Mouse (Mus musculus): ENCODE measurements around the gene Lman1l.

Lman1l gene

DNA sequence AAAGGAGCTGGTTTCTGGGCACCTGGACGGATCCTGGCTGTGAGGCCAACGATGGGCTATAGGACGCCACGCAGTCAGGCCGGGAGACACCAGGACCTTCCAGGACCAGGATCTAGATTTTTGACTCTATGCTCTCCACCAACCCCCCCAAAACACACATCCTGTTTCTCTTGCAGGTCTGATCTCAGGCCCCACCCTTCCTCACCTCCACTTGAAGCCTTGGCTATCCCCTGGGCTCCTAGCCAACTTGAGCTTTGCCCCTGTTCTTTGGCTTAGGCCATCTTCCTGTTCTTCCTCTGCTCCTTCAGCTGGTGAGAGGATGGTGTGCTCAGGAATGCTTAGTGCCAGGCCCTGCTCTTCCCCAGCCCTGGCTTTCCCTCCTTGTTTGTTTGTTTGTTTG lies at the start of gene Lman1l:
TSS of gene Lman1l (minus strand) at position 101 of the 400 bp plus-strand sequence.
- DNase-seq, result no peak

DNA sequence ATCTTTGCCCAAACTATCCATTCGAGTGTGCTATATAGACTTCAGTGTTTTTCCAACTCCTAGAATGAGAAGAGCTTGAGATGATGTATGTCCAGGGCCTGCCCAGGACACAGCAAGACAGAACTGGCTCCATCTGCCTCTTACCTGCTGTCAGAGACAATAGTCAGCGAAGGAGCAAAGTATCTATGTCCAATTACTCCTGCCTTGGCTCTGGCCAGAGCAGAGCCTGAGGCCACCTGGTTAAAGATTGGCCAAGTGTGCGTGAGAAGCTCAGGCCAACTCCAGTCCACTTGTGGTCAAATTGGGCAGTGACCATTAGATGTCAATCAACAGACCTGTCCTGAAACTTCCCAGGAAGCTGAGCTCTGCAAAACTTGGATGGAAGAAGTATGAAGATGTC lies 49.0 kb upstream of the Lman1l start:
- no peak for DNase-seq

DNA sequence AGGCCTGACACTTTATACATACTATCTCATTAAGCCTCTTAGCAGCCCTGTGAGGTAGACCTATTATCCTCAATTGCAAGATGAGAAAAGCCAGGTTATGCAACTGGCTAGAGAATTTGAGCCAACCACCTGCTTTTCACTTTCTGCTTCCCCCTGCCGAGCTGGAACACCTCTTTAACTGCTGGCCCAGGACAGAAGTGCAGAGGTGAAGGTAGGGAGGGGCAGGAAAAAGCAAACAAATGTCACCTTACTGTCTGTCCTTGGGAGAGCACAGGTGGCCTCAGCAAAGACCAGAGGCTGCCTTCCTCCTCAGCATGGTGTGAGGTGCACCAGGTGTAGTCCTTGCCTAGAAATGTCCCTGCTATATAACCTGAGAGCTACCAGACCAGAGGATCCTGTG lies 47.7 kb upstream of the Lman1l start:
- no peak for DNase-seq

DNA sequence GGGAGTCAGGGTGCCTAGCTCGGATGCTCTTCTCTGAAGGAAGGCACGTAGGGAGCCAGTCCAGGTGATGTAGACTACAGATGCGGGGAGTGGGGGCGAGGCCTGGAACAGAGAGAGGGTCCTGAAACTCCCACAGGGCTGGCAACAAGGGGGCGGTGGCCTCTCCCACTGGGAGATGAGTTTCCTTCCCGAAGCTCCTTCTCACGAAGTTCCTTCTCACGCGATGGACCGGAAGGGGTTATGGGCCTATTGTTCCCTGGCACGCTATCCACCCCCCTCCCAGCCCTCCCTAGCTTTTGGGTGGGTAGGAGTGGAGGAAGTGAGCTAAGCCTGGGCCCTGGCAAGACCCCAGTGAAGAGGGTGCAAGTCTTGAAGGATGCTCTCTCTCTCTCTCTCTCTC lies 47.2 kb upstream of the Lman1l start:
- no peak for DNase-seq

DNA sequence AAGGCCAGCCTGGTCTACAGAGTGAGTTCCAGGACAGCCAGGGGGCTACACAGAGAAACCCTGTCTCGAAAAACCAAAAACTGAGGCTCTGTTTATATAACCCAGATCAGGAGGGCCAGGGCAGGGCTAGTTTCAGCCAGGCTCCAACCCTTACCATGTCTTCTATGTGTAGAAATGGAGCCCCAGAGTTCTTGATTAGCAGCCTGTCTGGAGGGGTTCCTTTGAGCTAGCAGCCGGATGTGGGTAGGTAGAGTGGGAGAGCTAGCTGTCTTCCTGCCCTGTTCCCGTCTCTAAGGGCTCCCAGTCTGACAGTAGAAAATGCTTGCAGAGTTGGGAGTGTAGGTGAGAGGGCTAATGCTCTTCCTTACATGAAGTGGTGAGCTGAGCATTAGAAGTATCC lies 46.6 kb upstream of the Lman1l start:
- no peak for DNase-seq

DNA sequence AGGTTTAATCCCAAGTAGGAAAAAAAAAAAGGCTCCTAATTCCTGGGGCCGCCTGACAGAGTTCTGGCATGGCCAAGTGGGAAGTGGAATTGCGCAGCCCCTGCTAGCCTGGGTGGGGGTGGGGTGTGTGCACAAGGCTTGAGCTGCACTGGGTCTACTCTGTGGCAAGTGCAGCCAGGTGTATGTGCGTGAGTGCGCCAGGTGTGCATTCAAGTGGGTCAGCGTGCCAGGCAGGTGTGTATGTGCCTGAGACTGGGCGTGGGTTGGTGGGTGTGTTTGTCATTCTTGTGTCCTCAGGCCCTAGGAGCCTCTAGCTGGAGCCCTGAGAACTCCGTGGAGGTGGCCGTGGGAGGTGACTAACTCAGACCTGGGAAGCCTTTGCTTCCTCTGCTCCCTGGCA lies 46.0 kb upstream of the Lman1l start:
- DNase-seq, result no peak

DNA sequence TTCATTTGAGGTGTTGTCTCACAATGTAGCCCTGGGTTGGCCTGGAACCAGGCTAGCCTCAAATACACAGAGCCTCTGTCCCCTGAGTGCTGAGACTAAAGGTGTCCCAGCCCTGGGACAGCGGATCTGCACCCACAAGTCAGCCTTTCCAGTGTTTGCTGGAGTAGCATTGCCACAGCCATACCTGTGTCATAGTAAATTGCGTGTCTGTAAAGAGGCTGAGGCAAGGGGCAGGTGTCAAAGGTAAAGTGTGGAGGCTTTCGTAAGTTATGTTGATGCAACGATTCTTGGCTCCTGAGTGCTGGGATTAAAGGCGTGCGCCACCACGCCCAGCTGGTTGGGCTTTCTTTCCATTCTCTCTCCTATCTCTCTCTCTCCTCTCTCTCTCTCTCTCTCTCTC lies 44.0 kb upstream of the Lman1l start:
- no peak for DNase-seq

DNA sequence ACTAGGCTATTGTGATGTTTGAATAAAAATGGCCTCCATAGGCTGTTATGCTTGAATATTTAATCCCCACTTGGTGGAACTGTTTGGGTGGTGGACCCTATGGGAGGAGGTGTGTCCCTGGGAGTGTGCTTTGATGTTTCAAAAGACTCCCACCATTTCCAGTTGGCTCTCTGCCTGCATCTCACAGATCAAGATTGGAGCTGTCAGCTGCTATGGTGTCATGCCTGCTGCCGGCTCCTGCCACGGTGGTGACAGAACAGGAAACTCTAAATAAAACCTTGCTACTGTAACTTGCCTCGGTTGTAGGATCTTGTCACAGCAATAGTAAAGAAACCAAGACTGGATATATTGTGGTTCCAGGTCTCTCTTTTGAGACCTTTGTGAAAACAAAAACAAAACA lies 41.0 kb upstream of the Lman1l start:
- no peak for DNase-seq

DNA sequence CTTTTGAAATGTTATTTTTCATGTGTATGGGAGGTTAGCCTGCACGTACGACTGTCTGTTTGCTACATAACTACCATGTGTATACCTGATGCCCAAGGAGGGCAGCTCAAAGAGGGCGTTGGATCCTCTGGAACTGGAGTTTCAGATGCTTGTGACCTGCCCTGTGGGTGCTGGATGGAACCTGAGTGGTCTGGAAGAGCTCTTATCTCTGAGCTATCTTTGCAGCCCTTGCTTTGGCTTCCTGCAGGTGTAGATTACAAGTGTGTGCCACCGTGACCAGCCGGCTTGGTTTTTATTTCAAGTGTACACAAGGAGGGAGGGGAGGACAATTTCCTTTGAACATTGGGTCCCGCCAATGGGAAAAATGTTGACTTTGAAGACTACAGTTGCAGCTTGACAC lies 39.9 kb upstream of the Lman1l start:
- no peak for DNase-seq

DNA sequence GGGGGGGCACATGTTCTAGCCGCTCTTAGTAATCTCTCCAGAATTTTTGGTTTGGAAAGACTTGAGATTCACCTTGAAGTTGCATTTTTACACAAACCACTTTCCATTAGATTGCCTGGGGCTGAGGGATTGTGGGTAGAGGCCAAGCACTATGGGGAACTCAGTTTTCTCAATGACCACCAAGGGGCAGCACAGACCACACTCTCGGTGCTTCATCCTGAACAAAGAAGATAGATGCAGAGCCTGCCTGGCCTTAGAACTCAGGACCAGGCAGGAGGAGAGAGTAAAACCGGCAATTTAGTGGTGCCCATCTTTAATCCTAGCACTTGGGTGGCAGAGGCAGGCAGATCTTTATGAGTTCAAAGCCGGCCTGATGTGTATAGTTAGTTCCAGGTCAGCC lies 39.2 kb upstream of the Lman1l start:
- peak; percentile 70 for DNase-seq

DNA sequence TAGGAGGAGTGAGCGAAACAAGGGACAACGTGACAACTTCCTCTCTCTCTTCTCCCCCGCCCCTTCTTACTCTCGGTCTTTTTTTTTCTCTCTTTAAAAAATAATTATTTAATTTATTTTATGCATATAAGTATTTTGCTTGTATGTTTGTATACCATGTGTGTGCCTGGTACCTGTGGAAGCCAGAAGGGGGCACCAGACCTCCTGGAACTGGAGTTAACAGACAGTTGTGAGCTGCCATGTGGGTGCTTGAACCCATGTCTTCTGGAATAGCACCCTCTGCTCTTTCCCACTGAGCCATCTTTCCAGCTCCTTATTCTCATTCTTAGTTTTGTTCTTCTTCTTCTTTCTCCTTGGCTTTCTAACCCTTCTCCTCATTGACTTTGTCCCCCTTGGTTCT lies 38.4 kb upstream of the Lman1l start:
- DNase-seq, result no peak

DNA sequence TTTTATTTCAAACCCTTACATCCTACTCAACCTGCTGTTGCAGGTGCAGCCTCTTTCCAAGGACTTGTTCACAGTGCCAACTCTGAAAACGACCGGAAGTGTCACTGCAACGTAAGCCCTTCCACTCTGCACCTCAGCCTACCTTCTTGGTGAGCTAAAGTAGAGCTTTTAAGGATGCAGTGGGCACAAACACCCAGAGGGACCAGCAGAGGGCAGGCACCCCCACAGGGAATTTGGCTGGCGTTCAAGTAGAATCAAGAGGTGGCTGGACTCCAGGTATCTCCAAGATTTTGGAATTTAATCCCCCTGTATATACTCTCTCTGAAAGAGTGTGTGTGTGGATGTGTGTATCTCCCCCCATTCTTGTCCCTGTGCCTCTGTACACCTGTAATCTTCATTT lies 37.3 kb upstream of the Lman1l start:
- DNase-seq, result no peak

DNA sequence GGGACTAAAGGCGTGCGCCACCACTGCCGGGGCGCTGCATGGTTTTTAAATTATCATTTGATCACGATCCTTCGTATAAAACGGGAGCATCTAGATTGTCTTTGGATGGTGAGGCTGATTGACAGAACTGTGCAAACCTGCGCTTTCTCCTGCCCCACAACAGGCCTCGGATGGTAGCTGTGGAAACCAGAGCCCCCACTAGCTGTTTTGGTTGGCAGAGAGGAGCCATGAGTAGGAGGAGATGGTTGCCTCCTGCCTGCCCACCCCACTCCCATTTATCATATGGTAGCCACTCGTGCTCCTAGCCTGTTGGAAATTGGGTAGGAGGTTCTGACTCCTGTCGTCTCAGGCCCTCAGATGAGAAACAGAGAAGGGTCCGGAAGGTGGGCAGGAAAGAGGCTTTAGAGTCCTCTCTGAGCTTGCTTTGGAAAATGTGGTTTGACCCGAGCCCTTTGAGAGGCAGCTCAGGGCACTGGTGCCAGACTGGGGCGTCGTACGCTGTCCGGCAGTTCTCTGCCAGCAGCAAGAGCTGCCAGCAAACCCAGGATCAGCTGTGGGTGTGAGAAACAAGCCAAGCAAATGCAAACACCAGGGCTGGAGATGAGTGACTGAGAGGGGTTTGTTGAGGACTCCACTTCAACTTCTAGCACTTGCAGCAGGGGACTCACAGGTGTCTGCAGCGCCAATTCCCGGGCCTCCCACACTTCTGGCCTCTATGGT lies 36.2 kb upstream of the Lman1l start:
- no peak for DNase-seq

DNA sequence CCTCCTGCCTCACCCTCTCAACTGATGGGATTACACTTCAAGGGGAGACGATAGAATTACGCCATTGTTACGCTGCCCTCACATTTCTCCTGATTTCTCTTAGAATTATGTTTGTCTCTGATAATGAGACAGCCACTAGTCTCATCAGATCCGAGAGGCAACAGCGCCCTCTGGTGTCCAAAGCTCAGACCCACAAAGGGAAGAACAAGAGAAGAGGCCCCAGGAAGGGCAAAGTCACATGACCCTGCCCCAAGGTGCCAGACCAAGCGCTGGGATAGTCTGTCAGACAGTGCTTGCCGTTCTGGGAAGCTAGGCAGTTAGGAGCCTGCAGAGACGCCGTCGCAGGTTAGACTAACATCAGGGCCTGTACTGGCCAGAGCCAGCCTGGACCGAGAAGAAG lies 35.2 kb upstream of the Lman1l start:
- peak; percentile 89 for DNase-seq

DNA sequence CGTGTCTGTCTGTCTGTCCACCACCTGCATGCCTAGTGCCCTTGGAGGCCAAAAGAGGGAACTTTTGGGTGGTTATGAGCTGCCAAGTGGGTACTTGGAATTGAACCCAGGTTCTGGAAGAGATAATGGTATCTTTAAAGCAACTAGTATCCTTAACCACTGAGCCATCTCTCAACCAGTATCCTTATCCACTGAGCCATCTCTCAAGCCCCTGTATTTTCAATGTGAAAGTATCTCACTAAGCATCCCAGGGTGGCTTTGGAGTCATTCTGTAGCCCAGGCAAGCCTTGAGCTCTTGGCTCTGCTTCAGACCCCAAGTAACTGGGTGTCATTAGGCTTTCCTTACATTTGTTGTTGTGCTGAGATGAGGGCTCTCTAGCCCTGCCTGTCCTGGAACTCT lies 34.4 kb upstream of the Lman1l start:
- no peak for DNase-seq

DNA sequence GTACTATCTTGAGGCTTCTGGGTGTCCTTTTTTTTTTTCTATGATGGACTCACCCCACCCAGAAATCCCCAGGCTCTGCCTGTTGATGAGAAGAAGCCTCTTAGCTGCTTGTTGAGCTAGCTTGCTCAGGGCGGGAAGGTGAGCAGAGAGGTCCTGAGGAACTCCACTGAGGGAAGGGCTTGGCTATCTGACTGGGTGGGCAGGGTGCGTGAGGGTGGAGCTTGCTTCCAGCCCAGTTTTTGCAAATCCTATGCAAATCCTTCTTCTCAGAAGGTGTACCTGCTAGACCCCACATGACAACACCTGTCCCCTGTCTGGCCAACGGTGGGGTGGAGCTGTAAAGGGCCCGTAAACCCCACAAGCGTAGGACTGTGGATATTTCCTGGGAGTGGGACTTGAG lies 32.7 kb upstream of the Lman1l start, which contains the start of gene Csk:
TSS of gene Csk (minus strand) at position 349 of the 400 bp plus-strand sequence.
- no peak for DNase-seq

DNA sequence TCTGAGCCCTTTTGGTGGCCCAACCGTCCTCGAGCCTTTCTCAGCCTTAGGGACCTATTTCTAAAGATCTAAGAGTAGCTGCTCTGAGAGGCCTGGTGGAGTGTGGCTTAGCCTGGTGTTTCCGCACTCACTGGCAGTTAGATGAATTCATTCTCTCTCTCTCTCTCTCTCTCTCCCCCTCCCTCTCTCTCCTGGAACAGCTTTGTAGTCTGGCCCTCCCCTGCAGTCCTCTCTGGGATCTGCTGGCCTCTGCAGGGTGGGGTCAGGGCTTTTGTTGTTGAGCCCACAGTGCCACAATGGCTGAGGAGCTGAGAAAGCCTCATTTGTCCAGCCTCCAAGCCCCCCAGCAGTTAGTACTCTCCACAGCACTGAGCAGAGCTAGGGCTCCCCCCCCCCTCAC lies 32.3 kb upstream of the Lman1l start:
- no peak for DNase-seq

DNA sequence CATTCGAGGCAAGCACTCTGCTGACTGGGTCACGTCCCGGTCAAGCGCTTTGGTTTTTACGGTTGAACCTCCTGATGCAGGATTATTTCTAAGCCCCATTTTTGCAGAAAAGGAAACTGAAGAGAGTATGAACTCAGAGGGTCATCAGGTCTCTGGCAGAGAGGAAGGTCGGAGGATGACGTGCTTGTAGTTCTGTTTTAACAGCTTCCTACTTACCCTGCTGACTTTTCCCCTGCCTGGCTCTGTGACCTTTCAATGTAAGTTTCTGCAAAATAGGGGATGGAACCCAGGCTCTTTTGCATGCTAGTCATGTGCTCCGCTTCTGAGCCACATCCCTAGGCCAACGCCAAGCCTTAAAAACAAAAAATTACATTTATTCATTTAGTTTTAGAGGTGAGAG lies 31.8 kb upstream of the Lman1l start:
- no peak for DNase-seq

DNA sequence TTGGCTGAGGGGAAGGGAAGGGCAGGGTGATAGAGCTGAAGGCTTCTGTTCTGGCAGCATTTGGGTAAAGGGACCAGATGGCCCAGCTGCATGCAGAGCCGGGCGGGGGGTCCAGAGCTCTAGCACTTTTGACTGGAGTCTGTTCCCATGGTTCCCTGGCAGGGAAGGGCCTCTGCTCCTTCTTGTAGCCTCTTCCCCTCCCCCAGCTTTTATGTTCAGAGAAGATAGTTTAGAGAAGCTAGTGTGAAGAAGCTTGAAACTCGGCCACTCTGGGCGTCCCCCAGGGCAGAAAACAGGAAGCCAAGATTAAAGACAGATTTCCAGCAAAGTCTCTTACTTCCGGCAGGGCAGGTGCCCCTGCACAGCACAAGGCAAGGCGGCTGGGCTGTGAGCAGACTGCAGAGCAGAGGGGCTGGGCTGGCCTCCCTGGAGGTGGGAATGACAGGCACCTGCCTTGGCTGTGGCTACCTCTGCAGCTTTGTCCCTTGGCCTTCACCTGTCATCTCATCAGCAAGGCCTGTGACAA lies 30.3 kb upstream of the Lman1l start:
- DNase-seq, result peak; percentile 50

DNA sequence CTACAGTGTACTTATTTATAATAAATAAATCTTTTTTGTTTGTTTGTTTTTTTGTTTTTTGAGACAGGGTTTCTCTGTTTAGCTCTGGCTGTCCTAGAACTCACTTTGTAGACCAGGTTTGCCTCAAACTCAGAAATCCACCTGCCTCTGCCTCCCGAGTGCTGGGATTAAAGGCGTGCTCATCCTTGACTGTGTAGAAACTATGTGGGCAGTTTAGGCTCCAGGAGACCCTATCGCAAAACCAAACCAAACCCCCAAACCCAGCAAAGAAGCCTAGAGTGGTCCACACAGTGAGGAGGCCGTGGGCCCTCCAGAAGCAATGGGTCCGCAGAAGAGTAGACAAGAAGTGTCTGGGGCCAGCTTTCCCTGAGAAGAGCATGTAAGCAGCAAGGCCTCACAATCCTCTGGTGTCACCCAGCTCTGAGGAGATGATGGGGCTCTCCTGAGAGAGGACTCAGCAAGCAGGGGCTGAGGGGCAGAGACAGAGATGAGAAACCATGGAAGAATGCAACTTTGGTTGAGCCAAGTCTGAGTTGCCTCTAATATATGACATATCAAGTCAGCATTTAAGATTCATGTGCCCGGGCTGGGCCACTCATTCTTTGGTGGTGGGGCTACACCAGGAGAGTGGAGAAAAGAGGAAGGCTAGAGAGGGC lies 29.7 kb upstream of the Lman1l start:
- no peak for DNase-seq

DNA sequence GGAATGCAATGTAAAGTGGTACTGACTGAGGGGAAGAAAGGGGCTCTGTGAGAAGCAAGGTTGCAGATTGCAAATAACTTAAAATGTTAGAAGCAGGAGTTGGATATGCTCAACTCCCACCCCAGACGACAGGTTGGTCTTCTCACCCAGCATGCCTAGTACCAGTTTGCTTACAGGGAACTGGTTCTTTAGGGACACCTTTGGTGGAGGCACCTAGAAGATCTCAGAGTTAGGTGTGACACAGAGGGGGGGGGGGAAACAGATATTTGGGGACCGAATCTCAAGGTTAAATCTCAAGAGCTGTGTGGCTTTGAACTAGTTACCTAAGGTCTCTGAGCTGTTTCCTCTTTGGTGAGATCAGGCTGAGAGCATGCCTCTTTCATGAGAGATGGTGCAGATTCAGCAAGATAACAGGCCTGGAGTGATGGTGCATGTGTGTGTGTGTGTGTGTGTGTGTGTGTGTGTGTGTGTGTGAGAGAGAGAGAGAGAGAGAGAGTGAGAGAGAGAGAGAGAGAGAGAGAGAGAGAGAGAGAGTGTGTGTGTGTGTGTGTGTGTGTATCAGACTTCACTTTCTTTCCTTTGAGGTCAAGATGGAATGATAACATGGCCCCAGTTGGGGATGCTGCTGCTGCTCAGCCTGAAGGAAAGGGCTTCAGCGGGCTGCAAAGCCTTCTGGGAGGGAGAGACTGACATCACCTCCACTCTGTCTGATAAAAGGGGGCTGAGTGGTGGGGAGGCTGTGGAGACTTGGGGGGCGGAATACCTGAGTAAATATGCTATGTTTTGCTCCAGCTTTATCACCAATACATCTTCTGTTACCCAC lies 26.9 kb upstream of the Lman1l start:
- DNase-seq, result no peak

DNA sequence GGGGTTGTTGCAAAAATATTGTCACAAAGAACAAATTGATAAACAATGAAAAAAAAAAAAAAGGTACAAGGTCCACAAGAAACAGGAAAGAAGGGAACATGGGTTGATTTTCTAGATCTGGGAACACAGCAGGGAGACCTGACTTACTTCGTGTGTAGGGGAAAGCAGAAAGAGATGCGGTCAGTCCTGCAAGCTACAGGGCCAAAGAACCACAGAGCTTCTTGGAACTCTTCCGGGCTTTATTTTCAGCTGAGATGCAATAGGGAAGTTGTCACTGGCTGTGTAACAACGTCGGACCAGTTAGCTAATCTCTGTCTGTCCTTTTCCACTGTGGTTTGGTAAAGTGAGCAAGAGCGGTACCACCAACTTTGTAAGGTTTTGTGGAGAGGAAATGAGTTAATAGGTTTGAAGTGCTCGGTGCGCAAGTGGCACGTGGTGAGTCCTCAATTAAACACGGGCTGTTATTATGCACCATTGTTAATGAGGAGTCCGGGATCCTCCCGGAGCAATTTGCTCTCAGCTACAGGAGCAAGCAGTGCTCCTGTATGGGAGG lies 26.1 kb upstream of the Lman1l start:
- no peak for DNase-seq

All from cerebellum, adult 11-12 months (tissue).